Mouse (Mus musculus) left cerebral cortex, adult 8-10 months (tissue): ENCODE results near the gene Ucn2. TPM values are rescaled to one million over a fixed set of nuclear protein-coding genes. Genes with fewer than 3 reads are reported as not detected.

ENCODE experiments used
- DNase-seq, 2 experiments: peaks; one replicate each; pipeline ENCODE4 v3.0.0; 2022; ENCODE audit warnings: low spot score in 2 of 2
- total RNA-seq, 4 experiments: library from RNA; stranded (reverse); gene quantifications; 2 replicates each; pipeline ENCODE4 v1.2.4; 2022

Ucn2 gene
- total RNA-seq, 4 experiments from 2014 or later, result 0.33 to 0.53 TPM; not detected in 2

- DNase-seq, result no peak
Observed at GRCm38 (mm10) chr9:108992085-108992469, 6.3 kb downstream of the Ucn2 start.

- DNase-seq, result no peak
Observed at GRCm38 (mm10) chr9:108992620-108993361, 7.0 kb downstream of the Ucn2 start.

- DNase-seq, result no peak
Observed at GRCm38 (mm10) chr9:108996411-108996810, 10.6 kb downstream of the Ucn2 start.

- DNase-seq, result no peak
Observed at GRCm38 (mm10) chr9:108998287-108999166, 12.7 kb downstream of the Ucn2 start.

- no peak for DNase-seq
Observed at GRCm38 (mm10) chr9:108999167-108999526, 13.3 kb downstream of the Ucn2 start.

GRCm38 (mm10) chr9:109000726-109001125 lies 14.9 kb downstream of the Ucn2 start:
- DNase-seq, result no peak

- no peak for DNase-seq
Observed at GRCm38 (mm10) chr9:109003201-109003600, 17.4 kb downstream of the Ucn2 start.

GRCm38 (mm10) chr9:109007025-109007780 lies 21.4 kb downstream of the Ucn2 start:
- no peak for DNase-seq

GRCm38 (mm10) chr9:109008081-109008480 lies 22.3 kb downstream of the Ucn2 start:
- DNase-seq, result no peak

GRCm38 (mm10) chr9:109008994-109009635 lies 23.3 kb downstream of the Ucn2 start:
- peak in 1 of 2 experiments; percentile 77 for DNase-seq

GRCm38 (mm10) chr9:109009636-109010315 lies 24.0 kb downstream of the Ucn2 start:
- DNase-seq, result peak in 1 of 2 experiments; percentile 75

- DNase-seq, result no peak
Observed at GRCm38 (mm10) chr9:109010316-109010690, 24.5 kb downstream of the Ucn2 start.

- no peak for DNase-seq
Observed at GRCm38 (mm10) chr9:109015397-109015796, 29.6 kb downstream of the Ucn2 start.

GRCm38 (mm10) chr9:109016973-109017604 lies 31.3 kb downstream of the Ucn2 start:
- no peak for DNase-seq

GRCm38 (mm10) chr9:109021428-109021827 lies 35.6 kb downstream of the Ucn2 start:
- peak in 1 of 2 experiments; percentile 16 for DNase-seq

GRCm38 (mm10) chr9:109022866-109023685 lies 37.3 kb downstream of the Ucn2 start:
- peak in 1 of 2 experiments; percentile 71 for DNase-seq

- DNase-seq, result no peak
Observed at GRCm38 (mm10) chr9:109027521-109027920, 41.7 kb downstream of the Ucn2 start.

- no peak for DNase-seq
Observed at GRCm38 (mm10) chr9:109028421-109028820, 42.6 kb downstream of the Ucn2 start.

- DNase-seq, result no peak
Observed at GRCm38 (mm10) chr9:109028919-109029318, 43.1 kb downstream of the Ucn2 start.
